Mouse (Mus musculus) olfactory bulb, adult 2 months (tissue): ENCODE data around the gene Pdlim5. TPM values are rescaled to one million over a fixed set of nuclear protein-coding genes. Genes with fewer than 3 reads are reported as not detected.

Source experiments
- H3K27ac ChIP-seq: fragments of 200-500 bp; 2 replicates; pipeline ENCODE4 v1.5.1; 2012; ENCODE audit warnings: low read depth, low read length; ENCODE audit not compliant: insufficient read depth
- H3K4me1 ChIP-seq: fragments of 200-500 bp; 2 replicates; pipeline ENCODE4 v1.6.1; 2012; ENCODE audit warnings: low read length; ENCODE audit not compliant: control insufficient read depth, insufficient read depth
- H3K4me3 ChIP-seq: fragments of 200-500 bp; 2 replicates; pipeline ENCODE4 v1.5.1; 2012; ENCODE audit warnings: mild to moderate bottlenecking, low read depth, low read length, moderate library complexity; ENCODE audit not compliant: insufficient read depth
- CTCF ChIP-seq: fragments of 200-500 bp; IDR thresholded peaks from 2 replicates; pipeline ENCODE4 v1.5.1; 2012; ENCODE audit warnings: low read depth, mild to moderate bottlenecking, low read length, moderate library complexity; ENCODE audit not compliant: insufficient read depth
- POLR2A ChIP-seq: fragments of 200-500 bp; IDR thresholded peaks from 2 replicates; pipeline ENCODE4 v1.6.1; 2012; ENCODE audit warnings: mild to moderate bottlenecking, low read depth, low read length, moderate library complexity; ENCODE audit not compliant: insufficient read depth
- WGBS: fragments of 180-500 bp; shearing (Covaris S2); methylation state at CpG from one replicate; pipeline ENCODE4 v1.1.7; 2018; 5-methylcytosine and 5-hydroxymethylcytosine counted together
- polyA plus RNA-seq: library from polyadenylated mRNA; stranded (reverse); fragments of >200 nt; gene quantifications from 2 replicates; pipeline ENCODE4 v1.2.4, GENCODE M21; 2012; ENCODE audit warnings: low replicate concordance; ENCODE audit not compliant: missing spikeins, insufficient read depth, insufficient read length

Pdlim5 gene
- polyA plus RNA-seq, 1 experiment: not detected

- no peak overlapping the region for H3K27ac ChIP-seq
- H3K4me3 ChIP-seq: no peak overlapping the region
- H3K4me1 ChIP-seq: no peaks in the 10 kb centered on the region
- TF ChIP-seq POLR2A: no peak
- TF ChIP-seq CTCF: no peak
- WGBS: 84% methylated on average over 3 of the region's 3 CpGs
These were observed 65.1 kb downstream of the Pdlim5 start for GRCm38 (mm10) chr3:142330425-142330824.

- no peak overlapping the region for H3K4me3 ChIP-seq
- no peak overlapping the region for H3K27ac ChIP-seq
- WGBS: 90% methylated on average over 6 of the region's 6 CpGs
- H3K4me1 ChIP-seq: no peaks in the 10 kb centered on the region
- no peak for TF ChIP-seq CTCF
These were observed 71.9 kb downstream of the Pdlim5 start for GRCm38 (mm10) chr3:142323592-142323991.

GRCm38 (mm10) chr3:142321930-142322329 is 73.6 kb downstream of the Pdlim5 start:
- Histone ChIP-seq H3K4me1 (peaks cover 2% of the 10 kb centered on the region; the same call in 1 of the 2 replicates), H3K4me3 (no peak overlapping the region), H3K27ac (no peak overlapping the region)
- WGBS: 53% methylated on average over 6 of the region's 6 CpGs
- TF ChIP-seq POLR2A (no peak), CTCF (no peak)

DNA sequence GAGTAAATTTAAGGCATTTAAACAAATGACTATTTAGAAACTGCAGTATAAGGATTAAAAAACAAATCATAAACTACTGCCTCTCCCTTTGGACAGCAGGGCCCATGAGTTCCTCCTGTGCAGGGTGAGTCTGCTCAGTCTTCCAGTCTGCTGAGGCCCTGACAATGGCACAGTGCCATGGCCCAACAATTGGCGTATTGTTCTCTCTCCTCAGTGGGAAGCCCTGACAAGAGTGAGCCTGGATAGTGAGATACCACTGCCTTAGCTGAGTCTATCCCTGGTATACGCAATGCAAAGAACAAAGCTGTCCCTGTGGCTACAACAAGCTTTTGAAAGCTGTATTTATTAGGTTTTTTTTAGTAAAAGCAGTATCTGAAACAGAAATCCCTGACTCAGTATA is 77.3 kb downstream of the Pdlim5 start:
- Histone ChIP-seq H3K4me3 (no peak overlapping the region), H3K4me1 (peaks cover 2% of the 10 kb centered on the region; the same call in 1 of the 2 replicates), H3K27ac (no peak overlapping the region)
- WGBS: 22% methylated on average over 2 of the region's 2 CpGs
- TF ChIP-seq POLR2A (no peak), CTCF (no peak)

DNA sequence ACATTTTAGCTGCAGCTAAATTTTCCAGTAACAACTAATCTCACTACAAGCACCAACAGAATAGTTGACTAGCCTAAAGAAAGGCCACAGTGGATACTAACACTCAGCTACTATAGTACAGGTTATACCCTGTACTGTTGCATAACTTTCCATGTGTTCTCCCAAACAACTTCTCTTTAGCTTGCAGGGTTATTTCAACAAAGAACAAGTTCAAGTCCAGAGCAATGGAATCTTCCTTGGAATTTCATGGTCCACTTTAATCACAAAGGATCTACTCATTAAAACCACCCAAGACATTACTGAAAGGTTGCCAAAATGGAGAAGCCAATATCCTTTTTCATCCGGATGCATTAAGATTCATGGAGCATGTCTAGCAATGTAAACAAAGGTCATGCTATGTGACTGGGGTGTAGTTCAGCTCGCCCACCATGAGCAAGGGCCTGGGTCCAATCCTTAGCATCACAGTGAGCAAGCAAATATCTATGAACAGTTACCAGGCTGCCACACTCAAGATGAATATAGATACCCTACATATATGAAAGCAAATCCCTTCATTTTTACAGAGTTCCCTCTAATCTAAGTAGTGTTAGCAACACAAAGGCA is 79.3 kb downstream of the Pdlim5 start:
- Histone ChIP-seq H3K27ac (no peak overlapping the region), H3K4me1 (peaks cover 2% of the 10 kb centered on the region; the same call in 1 of the 2 replicates), H3K4me3 (no peak overlapping the region)
- WGBS: 65% methylated on average over 2 of the region's 2 CpGs
- no peak for TF ChIP-seq POLR2A
- no peak for TF ChIP-seq CTCF

- no peak overlapping the region for H3K4me3 ChIP-seq
- TF ChIP-seq POLR2A (no peak), CTCF (no peak)
- no peaks in the 10 kb centered on the region for H3K4me1 ChIP-seq
- 63% methylated on average over 2 of the region's 2 CpGs for WGBS
- no peak overlapping the region for H3K27ac ChIP-seq
These were observed 84.4 kb downstream of the Pdlim5 start for GRCm38 (mm10) chr3:142311075-142311474.

GRCm38 (mm10) chr3:142310446-142310845 is 85.0 kb downstream of the Pdlim5 start:
- H3K4me1 ChIP-seq: no peaks in the 10 kb centered on the region
- no peak overlapping the region for H3K27ac ChIP-seq
- 49% methylated on average over 2 of the region's 2 CpGs for WGBS
- TF ChIP-seq POLR2A (no peak), CTCF (no peak)
- H3K4me3 ChIP-seq: no peak overlapping the region

- TF ChIP-seq CTCF: no peak
- TF ChIP-seq POLR2A: no peak
- 85% methylated on average over 7 of the region's 7 CpGs for WGBS
- Histone ChIP-seq H3K27ac (no peak overlapping the region), H3K4me1 (no peaks in the 10 kb centered on the region), H3K4me3 (no peak overlapping the region)
These were observed 100.2 kb downstream of the Pdlim5 start for GRCm38 (mm10) chr3:142295287-142295676.

DNA sequence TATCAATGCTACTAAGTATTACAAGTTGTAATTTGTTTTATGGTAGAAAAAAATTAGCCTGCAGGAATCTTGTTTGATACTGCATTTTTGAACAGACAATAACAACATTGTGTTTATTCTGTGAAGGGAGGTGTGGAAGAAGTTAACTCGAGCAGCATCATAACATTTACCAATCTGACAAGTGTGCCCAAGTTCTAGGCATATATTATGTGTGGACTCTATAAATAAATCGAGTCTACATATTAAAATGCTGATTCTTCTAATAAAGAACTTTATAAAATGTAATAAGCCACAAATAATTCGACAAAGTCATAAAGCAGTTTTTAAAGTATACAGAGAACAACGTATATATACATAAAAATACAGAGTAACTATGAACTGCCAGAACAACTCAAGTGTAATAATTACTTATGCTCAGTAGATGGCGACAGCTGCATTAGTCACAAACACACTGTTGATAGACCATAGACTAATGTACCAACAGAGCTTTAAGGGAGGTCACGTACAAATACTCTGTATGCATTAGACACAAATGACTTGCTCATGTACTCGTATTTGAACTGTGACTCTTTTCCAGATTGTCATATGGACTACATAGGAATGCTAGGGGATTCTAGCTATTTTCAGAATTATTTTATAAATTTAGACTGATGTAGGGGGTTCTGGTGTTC is 100.7 kb downstream of the Pdlim5 start:
- H3K4me1 ChIP-seq: no peaks in the 10 kb centered on the region
- 18% methylated on average over 7 of the region's 7 CpGs for WGBS
- TF ChIP-seq POLR2A (no peak), CTCF (no peak)

DNA sequence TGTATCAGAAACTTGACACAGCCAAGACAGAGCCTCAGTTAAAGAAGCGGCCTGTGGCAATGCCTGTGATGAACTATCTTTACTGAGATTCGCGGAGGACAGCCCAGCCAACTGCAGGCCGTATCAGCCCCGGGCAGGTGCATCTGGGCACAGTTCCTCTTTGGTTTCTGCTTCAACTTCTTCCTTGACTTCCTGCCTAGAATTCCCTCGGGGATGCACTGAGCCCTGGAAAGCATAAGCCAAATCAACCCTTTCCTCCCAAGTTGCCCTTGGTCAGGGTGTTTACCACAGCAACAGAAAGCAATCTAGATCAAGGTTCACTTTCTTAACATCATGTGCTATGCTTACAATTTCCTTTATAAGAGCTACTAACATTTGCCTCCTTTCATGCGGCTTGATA is 101.9 kb downstream of the Pdlim5 start:
- H3K4me3 ChIP-seq: no peak overlapping the region
- 81% methylated on average over 7 of the region's 7 CpGs for WGBS
- TF ChIP-seq CTCF (no peak), POLR2A (no peak)
- no peaks in the 10 kb centered on the region for H3K4me1 ChIP-seq
- H3K27ac ChIP-seq: no peak overlapping the region

More for the DNA sequence above, 100.7 kb downstream of the Pdlim5 start:
- Histone ChIP-seq H3K4me3 (no peak overlapping the region), H3K27ac (no peak overlapping the region)
